Mouse (Mus musculus) heart, embryonic 15.5 days (tissue): ENCODE results near the gene Cldn7. TPM values are rescaled to one million over a fixed set of nuclear protein-coding genes. Genes with fewer than 3 reads are reported as not detected.
A peak's percentile ranks its signal among the peaks of the same experiment; 100 is the strongest.
"Not testable (repeated sequence)": the region's sequence is repeated elsewhere in the genome, so short reads cannot be mapped to it uniquely, and the experiment has no call there.

Source experiments
- ATAC-seq: fragments of 200-750 bp; cut with Nextera tagmentation; replicated peaks from 2 replicates; pipeline ENCODE4 v1.8.0; 2017; ENCODE audit warnings: low read depth, moderate TSS enrichment; ENCODE audit not compliant: insufficient number of reproducible peaks, insufficient read depth, low FRiP score
- H3K27ac ChIP-seq: fragments of 300-500 bp; sonication (generic); 2 replicates; pipeline ENCODE4 v1.5.1; 2015; ENCODE audit warnings: mild to moderate bottlenecking, inconsistent platforms
- H3K27me3 ChIP-seq: fragments of 300-500 bp; sonication (generic); 2 replicates; pipeline ENCODE4 v1.6.1; 2015; ENCODE audit warnings: inconsistent platforms
- H3K36me3 ChIP-seq: fragments of 300-500 bp; sonication (generic); 2 replicates; pipeline ENCODE4 v1.6.1; 2015; ENCODE audit warnings: mild to moderate bottlenecking, inconsistent platforms
- H3K4me1 ChIP-seq: fragments of 300-500 bp; sonication (generic); replicated peaks from 2 replicates; pipeline ENCODE4 v1.6.1; 2015; ENCODE audit warnings: inconsistent platforms
- H3K4me2 ChIP-seq: fragments of 300-500 bp; sonication (generic); 2 replicates; pipeline ENCODE4 v1.6.1; 2015; ENCODE audit warnings: inconsistent platforms, mild to moderate bottlenecking, moderate library complexity
- H3K4me3 ChIP-seq: fragments of 300-500 bp; sonication (generic); 2 replicates; pipeline ENCODE4 v1.5.1; 2015; ENCODE audit warnings: mild to moderate bottlenecking, inconsistent platforms
- H3K9ac ChIP-seq: fragments of 300-500 bp; sonication (generic); 2 replicates; pipeline ENCODE4 v1.6.1; 2015; ENCODE audit warnings: mild to moderate bottlenecking, inconsistent platforms
- H3K9me3 ChIP-seq: fragments of 300-500 bp; sonication (generic); replicated peaks from 2 replicates; pipeline ENCODE4 v1.6.1; 2016; ENCODE audit warnings: inconsistent platforms
- WGBS: fragments of 180-500 bp; shearing (Covaris S2); methylation state at CpG from one replicate; pipeline ENCODE4 v1.1.7; 2015; ENCODE audit warnings: mixed read lengths; 5-methylcytosine and 5-hydroxymethylcytosine counted together
- polyA plus RNA-seq: library from polyadenylated mRNA; unstranded; fragments of >200 nt; fragmentation: Nextera tagmentation; extraction: Ambion mirVana; gene quantifications from 2 replicates; pipeline ENCODE4 v1.2.1, GENCODE M21; 2015

Cldn7 gene
- polyA plus RNA-seq, 1 experiment from 2014 or later: 3.8 TPM

DNA sequence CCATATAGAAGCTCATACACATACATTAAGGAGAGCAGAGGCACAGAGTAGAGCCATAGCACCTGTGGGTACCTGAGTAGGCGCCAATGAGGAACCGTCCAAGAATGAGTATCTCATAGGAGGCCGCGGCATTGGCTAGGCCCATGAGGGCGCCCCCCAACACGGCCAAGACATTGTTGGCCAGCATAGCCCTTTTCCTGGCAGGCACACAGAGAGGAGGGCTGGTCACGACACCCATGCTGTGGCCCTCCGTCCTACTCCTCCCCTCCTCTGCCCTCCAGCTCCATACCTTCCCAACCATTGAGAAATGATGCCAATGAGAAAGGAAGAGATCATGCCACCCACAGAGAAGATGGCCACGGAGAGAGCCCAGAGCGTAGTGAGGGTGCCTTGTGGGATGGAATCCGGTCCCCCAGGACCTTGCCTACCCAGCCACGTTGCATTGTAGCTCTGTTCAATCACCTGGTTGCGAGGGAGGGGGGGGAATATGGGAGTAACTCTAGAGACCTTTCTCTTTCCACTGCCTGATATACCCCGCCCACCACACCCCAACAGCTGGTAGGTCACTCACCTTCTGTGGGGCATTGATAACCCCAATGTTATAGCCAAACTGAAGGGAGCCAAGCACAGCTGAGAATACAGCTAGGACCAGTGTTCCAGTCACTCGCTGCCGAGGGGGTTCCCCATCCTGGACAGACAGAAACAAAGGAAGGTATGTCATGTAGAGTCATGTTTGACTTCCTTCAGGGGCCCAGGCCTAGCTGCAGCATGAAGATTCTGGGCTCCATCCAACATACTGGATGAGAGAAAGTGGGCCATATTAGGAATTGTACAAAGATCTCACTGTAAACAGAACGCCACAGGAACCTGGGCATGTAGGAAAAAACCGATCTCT, 18.3 kb upstream of the Cldn7 start:
- H3K27me3 ChIP-seq: no peaks in the 10 kb centered on the region
- H3K4me1 ChIP-seq: peaks cover 28% of the 10 kb centered on the region
- H3K36me3 ChIP-seq: peaks cover 23% of the 10 kb centered on the region
- peak overlapping the region; percentile 95 for H3K27ac ChIP-seq
- WGBS: 85% methylated on average over 18 of the region's 18 CpGs
- H3K9me3 ChIP-seq: no peaks in the 10 kb centered on the region
- 0 out of 2 replicates have a peak overlapping the region, but pooled peaks have one; percentile 5 for H3K9ac ChIP-seq
- peak overlapping the region; percentile 59 for H3K4me3 ChIP-seq
- ATAC-seq: no peak
- peak overlapping the region; percentile 84 for H3K4me2 ChIP-seq

DNA sequence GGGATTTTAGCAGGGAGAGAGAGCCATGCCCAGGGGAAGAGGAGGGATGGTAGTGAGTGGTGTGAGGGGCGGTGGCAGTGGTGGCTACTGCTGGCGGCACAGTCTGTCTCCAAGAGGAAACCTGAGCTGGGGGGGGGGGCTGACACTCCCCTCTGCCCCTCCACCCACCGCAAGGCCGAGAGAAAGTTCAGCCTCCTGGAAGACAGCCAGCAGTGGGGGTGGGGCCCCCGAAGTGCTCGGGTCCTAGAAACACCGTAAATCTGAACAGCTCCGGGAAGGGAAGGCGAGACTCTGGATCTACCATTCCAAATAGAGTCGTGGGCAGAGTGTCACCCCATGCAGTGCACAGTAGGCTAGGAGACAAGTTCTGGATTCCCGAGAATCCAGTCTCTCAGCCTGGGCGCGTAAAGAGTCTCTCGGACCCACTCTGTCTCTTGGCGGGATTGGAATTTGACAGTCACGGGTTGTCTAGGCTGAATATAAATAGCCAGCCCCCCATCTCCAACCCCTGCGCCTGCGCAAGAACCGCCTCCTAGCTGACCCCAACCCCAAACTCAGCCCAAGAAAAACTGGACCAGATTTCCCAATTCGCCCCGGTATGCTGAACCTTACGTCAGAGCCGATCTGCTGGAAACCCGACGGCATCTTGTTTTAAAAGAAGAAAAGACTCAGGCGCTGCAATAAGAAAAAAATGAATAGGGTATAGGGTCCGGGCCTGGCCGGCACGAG, 17.1 kb upstream of the Cldn7 start:
- no peaks in the 10 kb centered on the region for H3K27me3 ChIP-seq
- H3K9me3 ChIP-seq: no peaks in the 10 kb centered on the region
- H3K4me2 ChIP-seq: peak overlapping the region; percentile 84
- peak; percentile 81 for ATAC-seq
- H3K4me3 ChIP-seq: peak overlapping the region; percentile 59
- peak overlapping the region; percentile 95 for H3K27ac ChIP-seq
- WGBS: 5% methylated on average over 29 of the region's 29 CpGs
- H3K4me1 ChIP-seq: peaks cover 28% of the 10 kb centered on the region
- H3K9ac ChIP-seq: peak overlapping the region; percentile 59
- H3K36me3 ChIP-seq: peaks cover 23% of the 10 kb centered on the region

DNA sequence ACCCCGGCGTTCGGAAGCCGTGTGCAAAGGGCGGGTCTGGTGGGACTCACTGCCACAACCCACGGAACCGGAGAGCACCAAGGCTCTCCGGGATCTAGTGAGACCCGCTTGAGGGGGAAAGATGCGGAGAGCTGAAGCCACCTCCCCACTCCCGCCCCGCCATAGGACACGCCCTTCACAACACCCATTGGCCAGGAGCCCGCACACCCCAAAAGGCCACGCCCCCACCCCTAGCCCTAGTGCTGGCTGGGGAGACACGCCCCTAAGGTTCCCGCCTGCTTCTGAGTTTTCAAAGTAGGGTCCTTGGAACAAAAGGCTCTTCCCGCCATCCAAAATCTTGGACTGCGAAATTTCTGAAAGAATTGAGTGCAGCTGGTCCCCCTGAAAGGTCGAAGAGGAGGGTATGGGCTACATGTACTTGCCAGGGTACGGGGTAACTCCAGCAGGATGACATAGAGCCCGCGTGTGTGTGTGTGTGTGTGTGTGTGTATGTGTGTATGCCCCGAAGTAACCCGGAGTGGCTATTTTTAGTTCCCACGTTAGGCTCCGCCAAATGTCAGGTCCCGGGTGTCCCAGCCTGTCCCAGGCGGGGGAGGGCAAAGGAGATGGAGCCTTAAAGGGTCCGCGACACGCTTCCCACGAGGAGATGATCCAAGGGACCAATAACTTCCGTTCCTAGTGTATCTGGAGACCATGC, 16.4 kb upstream of the Cldn7 start, which contains the start of gene Slc2a4:
TSS of gene Slc2a4 (minus strand) at position 123 of the 697 bp plus-strand sequence.
- Histone ChIP-seq H3K27ac (peak within 1 kb of the TSS; percentile 95), H3K4me3 (peak within 1 kb of the TSS; percentile 59), H3K27me3 (no peaks in the 10 kb centered on the region), H3K36me3 (peaks cover 23% of the 10 kb centered on the region), H3K4me1 (peaks cover 29% of the 10 kb centered on the region), H3K4me2 (peak within 1 kb of the TSS; percentile 84), H3K9ac (peak within 1 kb of the TSS; percentile 59), H3K9me3 (no peaks in the 10 kb centered on the region)
- under 1% methylated on average over 34 of the region's 34 CpGs for WGBS
- ATAC-seq: peak; percentile 91

DNA sequence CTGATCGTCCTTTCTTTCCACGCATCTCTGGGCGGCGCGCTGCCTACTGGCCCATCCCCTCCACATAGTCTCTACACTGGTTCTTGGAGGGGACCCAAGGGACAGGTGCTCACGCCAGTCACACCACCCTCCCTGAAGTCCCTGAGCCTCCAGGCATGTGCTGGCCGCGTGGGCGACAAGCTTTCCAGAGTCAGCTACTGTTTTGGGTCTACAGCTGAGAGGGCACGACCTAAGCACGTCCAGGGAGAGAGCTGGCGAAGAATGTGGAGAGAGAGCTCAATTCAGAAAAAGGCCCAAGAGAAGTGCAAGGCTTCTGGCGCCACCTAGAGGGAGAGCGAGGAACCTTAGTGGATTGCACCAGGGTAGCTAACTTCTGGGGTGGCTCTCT, 15.8 kb upstream of the Cldn7 start:
- peak; percentile 16; the same call in 1 of the 2 replicates for ATAC-seq
- peaks cover 22% of the 10 kb centered on the region for H3K36me3 ChIP-seq
- no peaks in the 10 kb centered on the region for H3K9me3 ChIP-seq
- H3K4me1 ChIP-seq: peaks cover 34% of the 10 kb centered on the region
- H3K9ac ChIP-seq: peak overlapping the region; percentile 40
- 1% methylated on average over 14 of the region's 14 CpGs for WGBS
- H3K27me3 ChIP-seq: no peaks in the 10 kb centered on the region
- H3K4me3 ChIP-seq: peak overlapping the region; percentile 59
- H3K4me2 ChIP-seq: peak overlapping the region; percentile 84
- H3K27ac ChIP-seq: peak overlapping the region; percentile 95

DNA sequence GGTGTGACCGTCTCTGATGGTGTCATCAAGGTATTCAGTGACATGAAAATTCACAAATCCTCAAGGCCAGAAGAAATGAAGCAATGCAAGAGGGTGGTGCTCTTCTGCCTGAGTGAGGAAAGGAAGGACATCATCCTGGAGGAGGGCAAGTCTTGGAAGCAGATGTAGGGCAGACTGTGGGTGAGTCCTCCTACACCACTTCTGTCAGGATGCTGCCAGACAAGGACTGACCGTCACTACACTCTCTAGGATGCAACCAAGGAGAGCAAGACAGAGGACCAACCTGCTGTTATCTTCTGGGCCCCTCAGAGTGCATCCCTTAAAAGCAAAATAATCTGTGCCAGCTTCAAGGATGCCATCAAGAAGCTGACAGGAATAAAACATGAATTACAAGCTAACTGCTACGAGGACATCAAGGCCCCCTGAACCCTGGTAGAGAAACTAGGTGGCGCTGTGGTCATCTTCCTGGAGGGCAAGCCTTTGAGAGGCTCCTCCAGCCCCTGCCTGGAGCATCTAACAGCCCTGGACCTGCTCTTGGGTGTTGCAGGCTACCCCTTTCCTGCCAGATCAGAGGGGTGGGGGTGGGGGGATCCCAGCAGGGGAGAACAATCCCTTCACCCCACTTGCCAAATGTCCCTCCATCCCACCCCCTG, 13.6 kb upstream of the Cldn7 start:
- H3K9ac ChIP-seq: no peak overlapping the region
- H3K27me3 ChIP-seq: no peaks in the 10 kb centered on the region
- H3K4me2 ChIP-seq: no peak overlapping the region
- 33% methylated on average over 4 of the region's 4 CpGs for WGBS
- H3K4me3 ChIP-seq: no peak overlapping the region
- no peak overlapping the region for H3K27ac ChIP-seq
- peaks cover 1% of the 10 kb centered on the region; the same call in 1 of the 2 replicates for H3K36me3 ChIP-seq
- no peaks in the 10 kb centered on the region for H3K9me3 ChIP-seq
- H3K4me1 ChIP-seq: peaks cover 28% of the 10 kb centered on the region
- no peak for ATAC-seq

DNA sequence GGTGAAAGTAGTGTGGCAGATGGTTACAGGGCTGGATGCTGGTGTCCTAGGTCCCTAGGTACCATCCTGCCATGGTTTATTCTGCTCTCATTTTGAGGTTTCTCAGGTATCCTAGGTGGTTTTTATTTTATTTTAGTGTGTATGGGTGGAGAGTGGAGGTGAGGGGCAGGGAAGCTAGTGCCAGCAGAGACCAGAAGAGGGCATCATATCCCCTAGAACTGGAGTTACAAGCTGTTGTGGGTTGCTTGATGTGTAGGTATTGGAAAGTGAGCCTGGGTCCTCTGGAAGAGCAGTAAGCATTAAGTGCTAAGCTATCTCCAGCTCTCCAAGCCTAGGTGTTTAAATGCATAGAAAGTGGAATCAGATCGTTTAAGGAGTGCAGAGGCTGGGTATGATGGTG, 12.3 kb upstream of the Cldn7 start:
- Histone ChIP-seq H3K4me1 (peaks cover 18% of the 10 kb centered on the region), H3K4me3 (no peak overlapping the region), H3K36me3 (no peaks in the 10 kb centered on the region), H3K4me2 (no peak overlapping the region), H3K9ac (no peak overlapping the region), H3K27ac (no peak overlapping the region), H3K9me3 (no peaks in the 10 kb centered on the region), H3K27me3 (no peaks in the 10 kb centered on the region)
- no peak for ATAC-seq
- WGBS: 37% methylated on average over 1 of the region's 1 CpGs

DNA sequence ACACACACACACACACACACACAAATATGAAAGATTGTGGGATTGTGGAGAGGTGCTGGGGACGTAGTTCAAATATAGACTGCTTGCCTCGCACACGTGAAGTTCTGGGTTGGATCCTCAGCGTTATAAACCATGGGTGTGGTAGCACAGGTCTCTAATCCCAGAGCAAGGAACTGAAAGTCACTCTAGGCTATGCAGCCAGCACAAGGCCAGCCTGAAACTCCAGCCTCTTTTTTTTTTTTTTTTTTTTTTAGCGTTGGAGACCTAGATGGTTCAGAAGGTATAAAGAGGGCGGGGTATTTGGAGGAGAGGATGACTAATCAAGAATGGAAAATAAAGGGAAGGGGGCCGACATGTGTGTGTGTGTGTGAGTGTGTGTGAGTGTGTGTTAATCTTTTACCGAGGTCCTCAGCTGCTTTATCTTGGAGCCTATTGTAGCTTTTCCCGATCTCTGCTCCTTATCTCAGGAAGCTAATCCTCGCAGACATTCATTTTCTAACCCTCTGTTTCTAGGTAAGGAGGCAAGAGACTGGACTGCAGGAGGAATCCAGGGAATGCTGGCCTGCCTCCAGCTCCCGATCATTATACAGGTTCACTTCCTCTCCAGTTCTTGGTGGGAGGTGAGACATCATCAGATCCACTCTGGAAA, 11.2 kb upstream of the Cldn7 start:
- 35% methylated on average over 11 of the region's 11 CpGs for WGBS
- no peaks in the 10 kb centered on the region for H3K27me3 ChIP-seq
- no peak overlapping the region for H3K4me2 ChIP-seq
- H3K4me1 ChIP-seq: peaks cover 15% of the 10 kb centered on the region
- ATAC-seq: no peak
- no peak overlapping the region; the same call in 1 of the 2 replicates for H3K9ac ChIP-seq
- H3K4me3 ChIP-seq: no peak overlapping the region
- H3K27ac ChIP-seq: no peak overlapping the region
- no peaks in the 10 kb centered on the region for H3K36me3 ChIP-seq
- H3K9me3 ChIP-seq: no peaks in the 10 kb centered on the region

DNA sequence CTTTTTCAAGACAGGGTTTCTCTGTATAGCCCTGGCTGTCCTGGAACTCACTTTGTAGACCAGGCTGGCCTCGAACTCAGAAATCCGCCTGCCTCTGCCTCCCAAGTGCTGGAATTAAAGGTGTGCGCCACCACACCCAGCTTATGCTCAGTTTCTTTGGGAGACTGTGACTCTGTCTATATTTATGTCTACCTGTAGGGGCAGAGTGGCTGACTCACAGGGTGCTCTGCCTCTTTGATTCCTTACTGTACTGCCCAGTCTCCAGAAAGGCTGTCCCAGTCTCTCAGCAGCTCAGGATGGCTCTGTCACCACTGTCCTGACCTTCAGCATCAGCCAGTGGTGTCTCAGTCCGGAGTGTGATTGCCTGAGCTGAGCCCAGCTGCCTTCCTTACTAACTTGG, 9.0 kb upstream of the Cldn7 start:
- WGBS: 79% methylated on average over 4 of the region's 4 CpGs
- not testable (repeated sequence) for H3K4me1 ChIP-seq, H3K4me2 ChIP-seq, H3K27me3 ChIP-seq, H3K36me3 ChIP-seq, H3K27ac ChIP-seq, H3K9ac ChIP-seq, ATAC-seq, H3K9me3 ChIP-seq, H3K4me3 ChIP-seq

DNA sequence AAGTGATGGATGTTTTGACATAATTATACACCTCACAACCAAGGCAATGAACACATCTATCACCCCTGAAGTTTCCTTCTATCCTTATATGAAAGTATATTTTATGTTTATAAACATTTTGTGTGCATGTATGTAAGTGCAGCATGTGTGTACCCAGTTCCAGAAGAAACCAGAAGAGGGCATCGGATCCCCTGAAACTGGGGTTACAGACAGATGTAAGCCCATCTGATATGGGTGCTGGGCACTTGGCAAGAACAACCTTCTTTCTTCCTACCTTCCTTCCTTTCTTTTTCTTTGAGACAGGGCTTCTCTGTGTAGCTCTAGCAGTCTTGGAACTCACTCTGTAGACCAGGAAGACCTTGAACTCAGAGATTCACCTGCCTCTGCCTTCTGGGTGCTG, 8.4 kb upstream of the Cldn7 start:
- H3K27ac ChIP-seq: no peak overlapping the region
- H3K4me2 ChIP-seq: no peak overlapping the region
- H3K27me3 ChIP-seq: peaks cover 9% of the 10 kb centered on the region; the same call in 1 of the 2 replicates
- no peak overlapping the region for H3K9ac ChIP-seq
- ATAC-seq: no peak
- H3K36me3 ChIP-seq: no peaks in the 10 kb centered on the region
- H3K4me3 ChIP-seq: no peak overlapping the region
- WGBS: 86% methylated on average over 1 of the region's 1 CpGs
- H3K9me3 ChIP-seq: no peaks in the 10 kb centered on the region
- H3K4me1 ChIP-seq: peaks cover 6% of the 10 kb centered on the region; the same call in 1 of the 2 replicates

DNA sequence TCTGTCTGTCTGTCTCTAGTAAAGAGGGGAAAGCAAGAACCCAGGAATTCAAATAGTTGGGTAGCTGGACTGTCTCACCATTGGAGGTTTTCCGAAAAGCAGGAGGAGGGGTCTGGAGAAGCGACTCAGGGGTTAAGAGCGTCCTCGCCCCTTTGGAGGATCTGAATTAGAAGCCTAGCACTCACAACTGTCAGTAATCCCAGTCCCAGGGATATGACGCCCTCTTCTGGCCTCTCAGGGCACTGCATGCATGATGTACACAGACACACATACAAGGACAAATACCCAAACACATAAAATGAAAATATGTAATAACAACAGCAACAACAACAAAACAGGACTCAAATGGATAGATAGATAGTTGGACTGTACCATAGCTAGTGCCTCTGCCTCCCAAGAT, 4.0 kb upstream of the Cldn7 start:
- WGBS: 35% methylated on average over 5 of the region's 5 CpGs

More for the DNA sequence above, 4.0 kb upstream of the Cldn7 start:
- H3K9ac ChIP-seq: no peak overlapping the region
- no peak for ATAC-seq
- no peak overlapping the region for H3K4me3 ChIP-seq
- no peak overlapping the region for H3K4me2 ChIP-seq
- H3K4me1 ChIP-seq: peaks cover 7% of the 10 kb centered on the region
- no peaks in the 10 kb centered on the region for H3K9me3 ChIP-seq
- H3K27ac ChIP-seq: no peak overlapping the region
- H3K27me3 ChIP-seq: peaks cover 50% of the 10 kb centered on the region
- H3K36me3 ChIP-seq: no peaks in the 10 kb centered on the region
